Mouse (Mus musculus) CD4-positive, CD25-positive, alpha-beta regulatory T cell (primary cell): ENCODE data around the gene Twsg1. TPM values are rescaled to one million over a fixed set of nuclear protein-coding genes. Genes with fewer than 3 reads are reported as not detected.

Source experiments
- polyA plus RNA-seq: library from polyadenylated mRNA; unstranded; fragments of 100-300 nt; shearing (Covaris generic); gene quantifications from one replicate; pipeline ENCODE4 v1.2.1, GENCODE M21; 2017

The Twsg1 gene
- 73.8 TPM for polyA plus RNA-seq

GRCm38 (mm10) chr17:65950622-65951404, at the start of gene Twsg1:
TSS of gene Twsg1 (minus strand) at chr17:65951226.

GRCm38 (mm10) chr17:65885697-65886529, 65.1 kb downstream of the Twsg1 start, which contains the start of gene Ralbp1:
TSS of gene Ralbp1 (minus strand) at chr17:65885798.

Other genes starting within 250 kb of the Twsg1 start
- gene Rab31, start 178.5 kb downstream of the Twsg1 start, polyA plus RNA-seq = 3.5 TPM
- gene Ppp4r1, start 168.7 kb downstream of the Twsg1 start, polyA plus RNA-seq = 61.0 TPM
- gene Ralbp1, start 65.4 kb downstream of the Twsg1 start, polyA plus RNA-seq = 144 TPM
- 178 TPM for gene Ankrd12, start 125.9 kb upstream of the Twsg1 start, polyA plus RNA-seq
- 230 TPM for gene Ndufv2, start 150.3 kb upstream of the Twsg1 start, polyA plus RNA-seq
- gene Washc1, start 160.3 kb upstream of the Twsg1 start, polyA plus RNA-seq = 18.1 TPM
- gene Ddx11, start 172.3 kb upstream of the Twsg1 start, polyA plus RNA-seq = 31.9 TPM